In genomic region chr2:84838993-84839980, GRCm38 (mm10) we compare ENCODE assay signal across 8 mouse cellular contexts. TPM values are rescaled to one million over a fixed set of nuclear protein-coding genes. Genes with fewer than 3 reads are reported as not detected.
A peak's percentile ranks its signal among the peaks of the same experiment; 100 is the strongest.
DNase-seq lines count a peak whose midpoint lies in the region; ATAC-seq and TF ChIP-seq lines count a peak whose summit lies in the region.

No protein-coding gene starts in this region.

- H3K4me1 ChIP-seq in kidney, embryonic 14.5 days (ENCODE audit: control insufficient read depth, insufficient read depth, low read length), result peaks cover 9% of the 10 kb centered on the region; the same call in 1 of the 2 replicates
- peaks cover 38% of the 10 kb centered on the region for H3K4me1 ChIP-seq in embryonic facial prominence, embryonic 15.5 days
- H3K4me1 ChIP-seq in heart, postnatal 0 days (ENCODE audit: control insufficient read depth, insufficient read depth), result peaks cover 15% of the 10 kb centered on the region; the same call in 1 of the 2 replicates
- H3K4me1 ChIP-seq in liver, adult 2 months (ENCODE audit: control insufficient read depth, insufficient read depth, low read length), result 0 out of 2 replicates have a peak, but pooled peaks cover 5% of the 10 kb centered on the region
- peaks cover 24% of the 10 kb centered on the region for H3K4me1 ChIP-seq in neural tube, embryonic 13.5 days (replicated peaks)

- 0 out of 2 replicates have a peak, but pooled peaks have one; percentile 5 for TF ChIP-seq POLR2A in liver, adult 2 months (IDR thresholded peaks at IDR 0.05; ENCODE audit: extremely low read depth, insufficient read depth, low read length)

- peak overlapping the region; percentile 78; the same call in 1 of the 2 replicates for H3K27ac ChIP-seq in kidney, embryonic 14.5 days (ENCODE audit: low read depth, low read length)
- H3K27ac ChIP-seq in embryonic facial prominence, embryonic 15.5 days (replicated peaks), result peak overlapping the region; percentile 92
- peak overlapping the region; percentile 23 for H3K27ac ChIP-seq in heart, postnatal 0 days (ENCODE audit: low read depth)
- H3K27ac ChIP-seq in liver, adult 2 months (replicated peaks; ENCODE audit: insufficient read depth, low read depth, low read length), result no peak overlapping the region
- no peak overlapping the region for H3K27ac ChIP-seq in neural tube, embryonic 13.5 days (replicated peaks)

- H3K27me3 ChIP-seq in kidney, embryonic 14.5 days (ENCODE audit: control insufficient read depth, insufficient read depth, low read length), result 0 out of 2 replicates have a peak, but pooled peaks cover 8% of the 10 kb centered on the region
- no peaks in the 10 kb centered on the region for H3K27me3 ChIP-seq in embryonic facial prominence, embryonic 15.5 days
- peaks cover 13% of the 10 kb centered on the region for H3K27me3 ChIP-seq in heart, postnatal 0 days (ENCODE audit: control insufficient read depth, insufficient read depth, low read length)
- H3K27me3 ChIP-seq in liver, adult 2 months (ENCODE audit: control insufficient read depth, insufficient read depth, low read length), result no peaks in the 10 kb centered on the region
- peaks cover 51% of the 10 kb centered on the region for H3K27me3 ChIP-seq in neural tube, embryonic 13.5 days

- peak overlapping the region; percentile 67 for H3K4me3 ChIP-seq in kidney, embryonic 14.5 days (ENCODE audit: low read length)
- peak overlapping the region; percentile 66 for H3K4me3 ChIP-seq in embryonic facial prominence, embryonic 15.5 days (replicated peaks)
- peak overlapping the region; percentile 56 for H3K4me3 ChIP-seq in heart, postnatal 0 days (ENCODE audit: low read depth, low read length)
- H3K4me3 ChIP-seq in liver, adult 2 months (ENCODE audit: insufficient read depth, low read depth, low read length), result peak overlapping the region; percentile 68
- peak overlapping the region; percentile 49 for H3K4me3 ChIP-seq in neural tube, embryonic 13.5 days

- peak; percentile 33 for ATAC-seq in kidney, embryonic 14.5 days (ENCODE audit: low FRiP score, low TSS enrichment)
- no peak; the same call in 1 of the 2 replicates for ATAC-seq in embryonic facial prominence, embryonic 15.5 days (ENCODE audit: insufficient number of reproducible peaks, low FRiP score, low TSS enrichment, low read depth)
- no peak for ATAC-seq in heart, postnatal 0 days (ENCODE audit: insufficient read depth, low read depth)
- peak; percentile 16; the same call in 1 of the 2 replicates for ATAC-seq in neural tube, embryonic 13.5 days (ENCODE audit: low read depth)
- ATAC-seq in cerebellum, adult (ENCODE audit: insufficient number of reproducible peaks, low FRiP score, low TSS enrichment), result no peak

- DNase-seq in kidney, adult 8-10 months, result no peak
- DNase-seq in heart, postnatal 0 days (ENCODE audit: low spot score), result no peak
- DNase-seq in liver, adult 2 months (ENCODE audit: extremely low read depth, low read depth, low spot score), result peak; percentile 23
- peak; percentile 43 for DNase-seq in yolk sac, embryonic 10.5 days (ENCODE audit: low spot score)

- H3K4me2 ChIP-seq in kidney, embryonic 14.5 days (replicated peaks; ENCODE audit: low read depth, low read length), result peak overlapping the region; percentile 74
- H3K4me2 ChIP-seq in embryonic facial prominence, embryonic 15.5 days (replicated peaks), result peak overlapping the region; percentile 93
- peak overlapping the region; percentile 85 for H3K4me2 ChIP-seq in heart, postnatal 0 days (ENCODE audit: low read depth, low read length)
- H3K4me2 ChIP-seq in neural tube, embryonic 13.5 days, result peak overlapping the region; percentile 94

- WGBS in kidney, embryonic 14.5 days, result under 1% methylated on average over 47 of the region's 47 CpGs
- WGBS in embryonic facial prominence, embryonic 15.5 days, result under 1% methylated on average over 47 of the region's 47 CpGs
- WGBS in heart, postnatal 0 days, result 2% methylated on average over 47 of the region's 47 CpGs
- WGBS in liver, adult 2 months, result 2% methylated on average over 47 of the region's 47 CpGs
- under 1% methylated on average over 47 of the region's 47 CpGs for WGBS in neural tube, embryonic 13.5 days

- H3K79me2 ChIP-seq in liver, adult 2 months (ENCODE audit: control insufficient read depth, insufficient read depth, low read length), result 0 out of 2 replicates have a peak, but pooled peaks cover 4% of the 10 kb centered on the region

- no peak for TF ChIP-seq CTCF in heart, postnatal 0 days (IDR thresholded peaks at IDR 0.05; ENCODE audit: low read depth)
- TF ChIP-seq CTCF in liver, adult 2 months (IDR thresholded peaks at IDR 0.05; ENCODE audit: low read depth, low read length), result no peak

- H3K36me3 ChIP-seq in kidney, embryonic 14.5 days (ENCODE audit: control insufficient read depth, insufficient read depth, low read length), result no peaks in the 10 kb centered on the region
- no peaks in the 10 kb centered on the region for H3K36me3 ChIP-seq in embryonic facial prominence, embryonic 15.5 days
- H3K36me3 ChIP-seq in heart, postnatal 0 days (replicated peaks; ENCODE audit: control insufficient read depth, insufficient read depth, low read length), result no peaks in the 10 kb centered on the region
- no peaks in the 10 kb centered on the region for H3K36me3 ChIP-seq in liver, adult 2 months (ENCODE audit: control insufficient read depth, insufficient read depth, low read length)
- no peaks in the 10 kb centered on the region for H3K36me3 ChIP-seq in neural tube, embryonic 13.5 days

- TF ChIP-seq EP300 in heart, postnatal 0 days (IDR thresholded peaks at IDR 0.05; ENCODE audit: low read depth), result no peak

- peak overlapping the region; percentile 82 for H3K9ac ChIP-seq in kidney, embryonic 14.5 days (ENCODE audit: low read depth, low read length)
- H3K9ac ChIP-seq in embryonic facial prominence, embryonic 15.5 days, result peak overlapping the region; percentile 65
- peak overlapping the region; percentile 60 for H3K9ac ChIP-seq in heart, postnatal 0 days (replicated peaks; ENCODE audit: low read depth, low read length)
- peak overlapping the region; percentile 83 for H3K9ac ChIP-seq in liver, adult 2 months (ENCODE audit: low read depth, low read length)
- H3K9ac ChIP-seq in neural tube, embryonic 13.5 days, result peak overlapping the region; percentile 67

- no peaks in the 10 kb centered on the region for H3K9me3 ChIP-seq in kidney, embryonic 14.5 days (ENCODE audit: control insufficient read depth, low read length)
- no peaks in the 10 kb centered on the region for H3K9me3 ChIP-seq in embryonic facial prominence, embryonic 15.5 days (replicated peaks)
- H3K9me3 ChIP-seq in heart, postnatal 0 days (replicated peaks; ENCODE audit: control insufficient read depth, low read length), result no peaks in the 10 kb centered on the region
- no peaks in the 10 kb centered on the region for H3K9me3 ChIP-seq in neural tube, embryonic 13.5 days

RNA-seq across cellular contexts. Expression of gene Slc43a1, which starts 0.6 kb away (rescaled TPM):
- 15.5 and 19.4 TPM in 2 replicates for polyA plus RNA-seq in kidney, embryonic 14.5 days (2014; fragmentation: Nextera tagmentation; extraction: Ambion mirVana)
- 13.7 and 15.8 TPM in 2 replicates for polyA plus RNA-seq in embryonic facial prominence, embryonic 15.5 days (2015; fragmentation: Nextera tagmentation; extraction: Ambion mirVana)
- 3.9 and 14.1 TPM in 2 replicates for total RNA-seq in heart, postnatal 0 days (2014; rRNA removed; ENCODE audit: low replicate concordance)
- polyA plus RNA-seq in heart, postnatal 0 days (2015; fragmentation: Nextera tagmentation; extraction: Ambion mirVana), result 2.8 and 2.9 TPM in 2 replicates
- 7.2 and 10.0 TPM in 2 replicates for total RNA-seq in liver, adult 2 months (2014; rRNA removed)
- polyA plus RNA-seq in liver, adult 2 months (2012; rRNA removed), result 8.9 and 12.1 TPM in 2 replicates
- polyA plus RNA-seq in neural tube, embryonic 13.5 days (2015; fragmentation: Nextera tagmentation; extraction: Ambion mirVana), result 2.4 and 3.3 TPM in 2 replicates

RNA-seq across cellular contexts. Expression of gene Timm10, which starts 12.5 kb away (rescaled TPM):
- polyA plus RNA-seq in kidney, embryonic 14.5 days (2014; fragmentation: Nextera tagmentation; extraction: Ambion mirVana), result 65.3 and 79.4 TPM in 2 replicates
- 45.7 and 49.7 TPM in 2 replicates for polyA plus RNA-seq in embryonic facial prominence, embryonic 15.5 days (2015; fragmentation: Nextera tagmentation; extraction: Ambion mirVana)
- 117 and 140 TPM in 2 replicates for total RNA-seq in heart, postnatal 0 days (2014; rRNA removed; ENCODE audit: low replicate concordance)
- polyA plus RNA-seq in heart, postnatal 0 days (2015; fragmentation: Nextera tagmentation; extraction: Ambion mirVana), result 129 and 133 TPM in 2 replicates
- total RNA-seq in liver, adult 2 months (2014; rRNA removed), result 36.1 and 36.4 TPM in 2 replicates
- polyA plus RNA-seq in liver, adult 2 months (2012; rRNA removed), result 45.8 and 52.2 TPM in 2 replicates
- polyA plus RNA-seq in neural tube, embryonic 13.5 days (2015; fragmentation: Nextera tagmentation; extraction: Ambion mirVana), result 52.9 and 56.0 TPM in 2 replicates

RNA-seq across cellular contexts. Expression of gene Smtnl1, which starts 16.8 kb away (rescaled TPM):
- 0.16 and 0.24 TPM in 2 replicates for polyA plus RNA-seq in kidney, embryonic 14.5 days (2014; fragmentation: Nextera tagmentation; extraction: Ambion mirVana)
- polyA plus RNA-seq in embryonic facial prominence, embryonic 15.5 days (2015; fragmentation: Nextera tagmentation; extraction: Ambion mirVana), result 0.33 and 0.53 TPM in 2 replicates
- total RNA-seq in heart, postnatal 0 days (2014; rRNA removed; ENCODE audit: low replicate concordance), result not detected in 2 replicates
- polyA plus RNA-seq in heart, postnatal 0 days (2015; fragmentation: Nextera tagmentation; extraction: Ambion mirVana), result 0.07 and 0.12 TPM in 2 replicates
- total RNA-seq in liver, adult 2 months (2014; rRNA removed), result 0.18 TPM in 1 of 2 replicates, not detected in the other
- not detected in 2 replicates for polyA plus RNA-seq in liver, adult 2 months (2012; rRNA removed)
- 0.17 TPM in 1 of 2 replicates, not detected in the other for polyA plus RNA-seq in neural tube, embryonic 13.5 days (2015; fragmentation: Nextera tagmentation; extraction: Ambion mirVana)

RNA-seq across cellular contexts. Expression of gene Ube2l6, which starts 40.7 kb away (rescaled TPM):
- 25.3 and 29.0 TPM in 2 replicates for polyA plus RNA-seq in kidney, embryonic 14.5 days (2014; fragmentation: Nextera tagmentation; extraction: Ambion mirVana)
- 35.3 and 36.7 TPM in 2 replicates for polyA plus RNA-seq in embryonic facial prominence, embryonic 15.5 days (2015; fragmentation: Nextera tagmentation; extraction: Ambion mirVana)
- total RNA-seq in heart, postnatal 0 days (2014; rRNA removed; ENCODE audit: low replicate concordance), result 40.0 and 47.0 TPM in 2 replicates
- polyA plus RNA-seq in heart, postnatal 0 days (2015; fragmentation: Nextera tagmentation; extraction: Ambion mirVana), result 29.8 and 36.9 TPM in 2 replicates
- 42.4 and 44.3 TPM in 2 replicates for total RNA-seq in liver, adult 2 months (2014; rRNA removed)
- 99.8 and 106 TPM in 2 replicates for polyA plus RNA-seq in liver, adult 2 months (2012; rRNA removed)
- 17.4 and 18.3 TPM in 2 replicates for polyA plus RNA-seq in neural tube, embryonic 13.5 days (2015; fragmentation: Nextera tagmentation; extraction: Ambion mirVana)

RNA-seq across cellular contexts. Expression of gene Rtn4rl2, which starts 47.2 kb away (rescaled TPM):
- polyA plus RNA-seq in kidney, embryonic 14.5 days (2014; fragmentation: Nextera tagmentation; extraction: Ambion mirVana), result 1.6 and 2.1 TPM in 2 replicates
- polyA plus RNA-seq in embryonic facial prominence, embryonic 15.5 days (2015; fragmentation: Nextera tagmentation; extraction: Ambion mirVana), result 1.1 and 2.0 TPM in 2 replicates
- 1.6 and 9.2 TPM in 2 replicates for total RNA-seq in heart, postnatal 0 days (2014; rRNA removed; ENCODE audit: low replicate concordance)
- polyA plus RNA-seq in heart, postnatal 0 days (2015; fragmentation: Nextera tagmentation; extraction: Ambion mirVana), result 0.91 and 1.1 TPM in 2 replicates
- total RNA-seq in liver, adult 2 months (2014; rRNA removed), result 0.13 TPM in 1 of 2 replicates, not detected in the other
- polyA plus RNA-seq in liver, adult 2 months (2012; rRNA removed), result 0.29 and 0.50 TPM in 2 replicates
- 6.8 and 7.1 TPM in 2 replicates for polyA plus RNA-seq in neural tube, embryonic 13.5 days (2015; fragmentation: Nextera tagmentation; extraction: Ambion mirVana)

Comparison
In these comparisons a context has a peak if more than half of its experiments do, and no peak if none do; other contexts are left out.
1. ATAC-seq: peak in kidney, embryonic 14.5 days (single experiment) and neural tube, embryonic 13.5 days (single experiment); none in embryonic facial prominence, embryonic 15.5 days (single experiment), heart, postnatal 0 days (single experiment) and cerebellum, adult (single experiment).
2. H3K27ac ChIP-seq: peak in kidney, embryonic 14.5 days (single experiment), embryonic facial prominence, embryonic 15.5 days (single experiment) and heart, postnatal 0 days (single experiment); none in liver, adult 2 months (single experiment) and neural tube, embryonic 13.5 days (single experiment).
3. DNase-seq: peak in liver, adult 2 months (single experiment) and yolk sac, embryonic 10.5 days (single experiment); none in kidney, adult 8-10 months (0 of 2) and heart, postnatal 0 days (single experiment).
4. Peak in every context shown above with its lines, with median percentiles within 50 percentile points of each other: H3K4me2 ChIP-seq, H3K4me3 ChIP-seq and H3K9ac ChIP-seq.